Mouse (Mus musculus): ENCODE measurements around the gene Crx.

DNA sequence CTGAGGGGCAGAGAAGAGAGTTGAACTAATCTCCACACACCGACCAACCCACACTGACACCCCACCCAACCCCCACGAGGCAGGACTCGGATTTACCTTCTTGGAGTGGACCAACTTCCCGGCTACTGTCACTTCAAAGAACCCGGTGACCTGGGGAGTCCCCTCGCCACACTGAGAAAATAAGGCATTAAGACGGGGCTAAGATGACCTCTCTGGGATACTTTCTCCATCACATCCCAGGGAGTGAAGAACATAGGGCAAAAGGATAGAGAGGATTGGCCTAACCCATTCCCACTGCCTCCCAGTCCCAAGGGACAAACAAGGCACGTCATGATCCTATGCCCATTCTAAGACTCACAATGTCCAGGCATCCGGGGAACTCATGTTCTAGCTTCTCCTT is 40.2 kb upstream of the Crx start:
- TF ChIP-seq EP300 (IDR thresholded peaks at IDR 0.05; ENCODE audit: low read depth) (no peak), CTCF (IDR thresholded peaks at IDR 0.05; ENCODE audit: low read depth) (no peak)
